Mouse (Mus musculus) embryonic facial prominence, embryonic 15.5 days (tissue): ENCODE data around the gene Cldn12. TPM values are rescaled to one million over a fixed set of nuclear protein-coding genes. Genes with fewer than 3 reads are reported as not detected.
A peak's percentile ranks its signal among the peaks of the same experiment; 100 is the strongest.

Experiments
- ATAC-seq: fragments of 200-750 bp; cut with Nextera tagmentation; 2 replicates; pipeline ENCODE4 v1.8.0; 2017; ENCODE audit warnings: low read depth, moderate TSS enrichment; ENCODE audit not compliant: insufficient number of reproducible peaks, low FRiP score, low TSS enrichment
- H3K27ac ChIP-seq: fragments of 300-500 bp; sonication (generic); replicated peaks from 2 replicates; pipeline ENCODE4 v1.5.1; 2015; ENCODE audit warnings: mild to moderate bottlenecking, inconsistent platforms
- H3K27me3 ChIP-seq: fragments of 300-500 bp; sonication (generic); 2 replicates; pipeline ENCODE4 v1.6.1; 2015; ENCODE audit warnings: inconsistent platforms
- H3K36me3 ChIP-seq: fragments of 300-500 bp; sonication (generic); 2 replicates; pipeline ENCODE4 v1.6.1; 2015; ENCODE audit warnings: mild to moderate bottlenecking, inconsistent platforms
- H3K4me1 ChIP-seq: fragments of 300-500 bp; sonication (generic); 2 replicates; pipeline ENCODE4 v1.6.1; 2015; ENCODE audit warnings: inconsistent platforms
- H3K4me2 ChIP-seq: fragments of 300-500 bp; sonication (generic); replicated peaks from 2 replicates; pipeline ENCODE4 v1.6.1; 2015; ENCODE audit warnings: mild to moderate bottlenecking, inconsistent platforms
- H3K4me3 ChIP-seq: fragments of 300-500 bp; sonication (generic); replicated peaks from 2 replicates; pipeline ENCODE4 v1.5.1; 2015; ENCODE audit warnings: mild to moderate bottlenecking, inconsistent platforms
- H3K9ac ChIP-seq: fragments of 300-500 bp; sonication (generic); 2 replicates; pipeline ENCODE4 v1.6.1; 2015; ENCODE audit warnings: inconsistent platforms
- H3K9me3 ChIP-seq: fragments of 300-500 bp; sonication (generic); replicated peaks from 2 replicates; pipeline ENCODE4 v1.6.1; 2016; ENCODE audit warnings: inconsistent platforms
- WGBS: fragments of 180-500 bp; shearing (Covaris S2); methylation state at CpG from one replicate; pipeline ENCODE4 v1.1.7; 2015; 5-methylcytosine and 5-hydroxymethylcytosine counted together
- polyA plus RNA-seq: library from polyadenylated mRNA; unstranded; fragments of >200 nt; fragmentation: Nextera tagmentation; extraction: Ambion mirVana; gene quantifications from 2 replicates; pipeline ENCODE4 v1.2.1, GENCODE M21; 2015

Gene Cldn12
- polyA plus RNA-seq: 16.4 and 18.6 TPM in 2 replicates

- no peaks in the 10 kb centered on the region for H3K9me3 ChIP-seq
- H3K27ac ChIP-seq: peak within 1 kb of the TSS; percentile 92
- no peaks in the 10 kb centered on the region for H3K36me3 ChIP-seq
- no peaks in the 10 kb centered on the region for H3K27me3 ChIP-seq
- H3K4me3 ChIP-seq: peak within 1 kb of the TSS; percentile 74
- ATAC-seq: peak; percentile 96
- H3K4me1 ChIP-seq: peaks cover 10% of the 10 kb centered on the region; the same call in 1 of the 2 replicates
- peak within 1 kb of the TSS; percentile 63 for H3K9ac ChIP-seq
- H3K4me2 ChIP-seq: peak within 1 kb of the TSS; percentile 74
- WGBS: under 1% methylated on average over 79 of the region's 79 CpGs
Measured at GRCm38 (mm10) chr5:5514196-5515076, at the start of gene Cldn12. Gene Cldn12 (minus strand): TSS chr5:5514958.

- H3K4me1 ChIP-seq: peaks cover 5% of the 10 kb centered on the region
- ATAC-seq: no peak
- no peaks in the 10 kb centered on the region for H3K36me3 ChIP-seq
- no peak overlapping the region for H3K4me3 ChIP-seq
- H3K9me3 ChIP-seq: no peaks in the 10 kb centered on the region
- no peak overlapping the region for H3K4me2 ChIP-seq
- 48% methylated on average over 3 of the region's 3 CpGs for WGBS
- no peaks in the 10 kb centered on the region for H3K27me3 ChIP-seq
- no peak overlapping the region for H3K27ac ChIP-seq
- no peak overlapping the region for H3K9ac ChIP-seq
Measured at GRCm38 (mm10) chr5:5562435-5562834, 47.7 kb upstream of the Cldn12 start.

- no peak overlapping the region for H3K27ac ChIP-seq
- 75% methylated on average over 4 of the region's 4 CpGs for WGBS
- H3K4me3 ChIP-seq: no peak overlapping the region
- no peaks in the 10 kb centered on the region for H3K36me3 ChIP-seq
- ATAC-seq: no peak
- H3K4me2 ChIP-seq: no peak overlapping the region
- no peaks in the 10 kb centered on the region for H3K9me3 ChIP-seq
- H3K9ac ChIP-seq: no peak overlapping the region
- peaks cover 5% of the 10 kb centered on the region for H3K4me1 ChIP-seq
- H3K27me3 ChIP-seq: no peaks in the 10 kb centered on the region
Measured at GRCm38 (mm10) chr5:5561041-5561706, 46.4 kb upstream of the Cldn12 start.

GRCm38 (mm10) chr5:5559798-5560197, 45.0 kb upstream of the Cldn12 start:
- Histone ChIP-seq H3K36me3 (peaks cover 4% of the 10 kb centered on the region), H3K4me1 (peaks cover 5% of the 10 kb centered on the region), H3K9me3 (no peaks in the 10 kb centered on the region), H3K27me3 (no peaks in the 10 kb centered on the region), H3K4me2 (peak overlapping the region; percentile 48), H3K9ac (peak overlapping the region; percentile 84), H3K27ac (peak overlapping the region; percentile 71; the same call in 1 of the 2 replicates), H3K4me3 (peak overlapping the region; percentile 80)
- ATAC-seq: no peak
- WGBS: 37% methylated on average over 8 of the region's 8 CpGs

GRCm38 (mm10) chr5:5559079-5559740, 44.5 kb upstream of the Cldn12 start, which contains the start of gene Gtpbp10:
Gene Gtpbp10 (minus strand): TSS chr5:5559538.
- peak; percentile 99 for ATAC-seq
- peaks cover 5% of the 10 kb centered on the region for H3K4me1 ChIP-seq
- H3K4me2 ChIP-seq: peak within 1 kb of the TSS; percentile 48
- H3K36me3 ChIP-seq: peaks cover 10% of the 10 kb centered on the region
- H3K27ac ChIP-seq: peak within 1 kb of the TSS; percentile 71
- H3K4me3 ChIP-seq: peak within 1 kb of the TSS; percentile 80
- H3K9me3 ChIP-seq: no peaks in the 10 kb centered on the region
- no peaks in the 10 kb centered on the region for H3K27me3 ChIP-seq
- H3K9ac ChIP-seq: peak within 1 kb of the TSS; percentile 84
- 0% methylated on average over 43 of the region's 43 CpGs for WGBS

- WGBS: 97% methylated on average over 1 of the region's 1 CpGs
- H3K36me3 ChIP-seq: peaks cover 28% of the 10 kb centered on the region
Measured at GRCm38 (mm10) chr5:5551110-5551509, 36.4 kb upstream of the Cldn12 start.

GRCm38 (mm10) chr5:5540385-5540784, 25.6 kb upstream of the Cldn12 start:
- Histone ChIP-seq H3K27ac (no peak overlapping the region), H3K4me3 (no peak overlapping the region), H3K4me2 (no peak overlapping the region), H3K27me3 (no peaks in the 10 kb centered on the region), H3K9me3 (no peaks in the 10 kb centered on the region), H3K4me1 (no peaks in the 10 kb centered on the region), H3K9ac (no peak overlapping the region), H3K36me3 (peaks cover 48% of the 10 kb centered on the region)
- ATAC-seq: no peak
- WGBS: 66% methylated on average over 3 of the region's 3 CpGs

More at GRCm38 (mm10) chr5:5551110-5551509, 36.4 kb upstream of the Cldn12 start:
- no peak overlapping the region for H3K4me2 ChIP-seq
- H3K4me3 ChIP-seq: no peak overlapping the region
- H3K9me3 ChIP-seq: no peaks in the 10 kb centered on the region
- no peaks in the 10 kb centered on the region for H3K4me1 ChIP-seq
- ATAC-seq: no peak
- no peak overlapping the region for H3K9ac ChIP-seq
- no peak overlapping the region for H3K27ac ChIP-seq
- H3K27me3 ChIP-seq: no peaks in the 10 kb centered on the region

- H3K4me2 ChIP-seq: no peak overlapping the region
- 70% methylated on average over 3 of the region's 3 CpGs for WGBS
- ATAC-seq: no peak
- H3K27me3 ChIP-seq: no peaks in the 10 kb centered on the region
- H3K9ac ChIP-seq: no peak overlapping the region
- H3K27ac ChIP-seq: no peak overlapping the region
- no peaks in the 10 kb centered on the region for H3K4me1 ChIP-seq
- peaks cover 46% of the 10 kb centered on the region for H3K36me3 ChIP-seq
- H3K9me3 ChIP-seq: no peaks in the 10 kb centered on the region
- H3K4me3 ChIP-seq: no peak overlapping the region
Measured at GRCm38 (mm10) chr5:5539771-5540170, 25.0 kb upstream of the Cldn12 start.

- Histone ChIP-seq H3K27me3 (no peaks in the 10 kb centered on the region), H3K4me3 (no peak overlapping the region), H3K9ac (no peak overlapping the region), H3K4me1 (no peaks in the 10 kb centered on the region), H3K4me2 (no peak overlapping the region), H3K36me3 (peaks cover 19% of the 10 kb centered on the region), H3K27ac (no peak overlapping the region), H3K9me3 (no peaks in the 10 kb centered on the region)
- 94% methylated on average over 1 of the region's 1 CpGs for WGBS
- ATAC-seq: no peak
Measured at GRCm38 (mm10) chr5:5536131-5536530, 21.4 kb upstream of the Cldn12 start.

GRCm38 (mm10) chr5:5533656-5534420, 19.1 kb upstream of the Cldn12 start:
- 89% methylated on average over 3 of the region's 3 CpGs for WGBS

More at GRCm38 (mm10) chr5:5533656-5534420, 19.1 kb upstream of the Cldn12 start:
- no peak for ATAC-seq
- Histone ChIP-seq H3K4me1 (no peaks in the 10 kb centered on the region), H3K36me3 (peaks cover 8% of the 10 kb centered on the region), H3K9ac (no peak overlapping the region), H3K4me2 (no peak overlapping the region), H3K27ac (no peak overlapping the region), H3K9me3 (no peaks in the 10 kb centered on the region), H3K4me3 (no peak overlapping the region), H3K27me3 (no peaks in the 10 kb centered on the region)
